ENCODE assay signal across 10 mouse cellular contexts in the genomic region with DNA sequence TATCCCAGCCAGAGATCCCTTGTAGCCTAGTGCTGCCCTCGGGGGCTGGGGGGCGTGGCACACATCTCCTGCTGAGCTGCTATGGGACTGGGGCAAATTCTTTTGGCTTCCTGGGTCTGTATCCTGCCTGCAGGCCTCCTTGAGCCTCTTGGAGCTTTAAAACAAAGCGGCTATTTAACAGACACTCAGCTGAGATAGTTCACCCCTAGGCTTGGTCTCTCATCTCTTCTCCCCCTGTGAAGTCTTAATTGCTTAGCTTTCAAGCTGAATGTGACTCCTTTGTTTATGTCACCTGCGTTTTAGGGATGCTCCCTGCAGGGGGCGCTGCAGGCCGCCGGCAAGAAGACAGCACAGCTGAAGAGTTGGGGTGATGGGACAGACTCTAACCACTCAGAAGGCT. TPM values are rescaled to one million over a fixed set of nuclear protein-coding genes. Genes with fewer than 3 reads are reported as not detected.
A peak's percentile ranks its signal among the peaks of the same experiment; 100 is the strongest.
DNase-seq lines count a peak whose midpoint lies in the region; ATAC-seq and TF ChIP-seq lines count a peak whose summit lies in the region.
"Had no signal": no experiment of that assay in that cellular context is flagged by ENCODE, and none has a peak within 500 bp of the region (broad histone marks: within the 10 kb centered on the region; RNA-seq: fewer than 3 reads in every experiment).

No protein-coding gene starts in this region.

- H3K36me3 ChIP-seq in liver, postnatal 0 days (replicated peaks; ENCODE audit: insufficient read depth, low read length), result no peaks in the 10 kb centered on the region
- H3K36me3 ChIP-seq in G1E (replicated peaks), result peaks cover 66% of the 10 kb centered on the region
- H3K36me3 ChIP-seq in embryonic facial prominence, embryonic 10.5 days (replicated peaks), result peaks cover 27% of the 10 kb centered on the region
- H3K36me3 ChIP-seq in midbrain, postnatal 0 days (ENCODE audit: insufficient read depth, low read length), result no peaks in the 10 kb centered on the region
- H3K36me3 ChIP-seq: liver, embryonic 13.5 days had no signal

- no peak for TF ChIP-seq EP300 in liver, postnatal 0 days (IDR thresholded peaks at IDR 0.05; ENCODE audit: low read depth)

- H3K27ac ChIP-seq in liver, postnatal 0 days (ENCODE audit: low read depth), result no peak overlapping the region
- H3K27ac ChIP-seq in embryonic facial prominence, embryonic 10.5 days (replicated peaks), result peak overlapping the region; percentile 42
- H3K27ac ChIP-seq in midbrain, postnatal 0 days (ENCODE audit: low read depth, low read length), result no peak overlapping the region
- H3K27ac ChIP-seq: liver, embryonic 13.5 days had no signal

- 34% methylated on average over 7 of the region's 7 CpGs for WGBS in liver, postnatal 0 days (ENCODE audit: insufficient replicate concordance)
- WGBS in embryonic facial prominence, embryonic 10.5 days, result 5% methylated on average over 7 of the region's 7 CpGs
- WGBS in midbrain, postnatal 0 days, result 6% methylated on average over 7 of the region's 7 CpGs

- H3K4me1 ChIP-seq in liver, postnatal 0 days (ENCODE audit: insufficient read depth), result no peaks in the 10 kb centered on the region
- H3K4me1 ChIP-seq in G1E (ENCODE audit: insufficient read depth, low read depth, low read length), result 0 out of 2 replicates have a peak, but pooled peaks cover 3% of the 10 kb centered on the region
- peaks cover 57% of the 10 kb centered on the region for H3K4me1 ChIP-seq in embryonic facial prominence, embryonic 10.5 days
- peaks cover 5% of the 10 kb centered on the region; the same call in 1 of the 2 replicates for H3K4me1 ChIP-seq in midbrain, postnatal 0 days (ENCODE audit: insufficient read depth, low read length)

- peak; percentile 71 for TF ChIP-seq CTCF in liver, postnatal 0 days (IDR thresholded peaks at IDR 0.05; ENCODE audit: low read depth)
- peak; percentile 57 for TF ChIP-seq CTCF in G1E (IDR thresholded peaks at IDR 0.05; ENCODE audit: low read depth, low read length)
- TF ChIP-seq CTCF in midbrain, postnatal 0 days (IDR thresholded peaks at IDR 0.05), result peak; percentile 69

- H3K9ac ChIP-seq in liver, postnatal 0 days (replicated peaks), result no peak overlapping the region
- H3K9ac ChIP-seq in midbrain, postnatal 0 days (replicated peaks; ENCODE audit: low read length, poor library complexity, severe bottlenecking), result 0 out of 2 replicates have a peak overlapping the region, but pooled peaks have one; percentile 24
- H3K9ac ChIP-seq: liver, embryonic 13.5 days had no signal

- H3K4me2 ChIP-seq in liver, postnatal 0 days (ENCODE audit: low read depth, low read length), result no peak overlapping the region
- H3K4me2 ChIP-seq in midbrain, postnatal 0 days (ENCODE audit: low read depth, low read length, poor library complexity, severe bottlenecking), result no peak overlapping the region
- H3K4me2 ChIP-seq: liver, embryonic 13.5 days had no signal

- H3K27me3 ChIP-seq in liver, postnatal 0 days (ENCODE audit: insufficient read depth, low read length), result no peaks in the 10 kb centered on the region
- no peaks in the 10 kb centered on the region for H3K27me3 ChIP-seq in G1E (ENCODE audit: insufficient read depth, low read length)
- no peaks in the 10 kb centered on the region for H3K27me3 ChIP-seq in embryonic facial prominence, embryonic 10.5 days (replicated peaks; ENCODE audit: low read depth, poor library complexity, severe bottlenecking)
- H3K27me3 ChIP-seq in midbrain, postnatal 0 days (ENCODE audit: insufficient read depth, low read length), result no peaks in the 10 kb centered on the region
- H3K27me3 ChIP-seq: liver, embryonic 13.5 days had no signal

- DNase-seq in liver, postnatal 0 days, result peak; percentile 48
- no peak for DNase-seq in liver
- no peak for DNase-seq in G1E (ENCODE audit: low spot score)
- DNase-seq in embryonic facial prominence, embryonic 10.5 days (ENCODE audit: low spot score), result peak; percentile 65
- no peak for DNase-seq in midbrain, postnatal 0 days (ENCODE audit: low spot score)
- no peak for DNase-seq in layer of hippocampus, adult 8-10 months (ENCODE audit: low spot score in 2 of 2)
- no peak for DNase-seq in kidney, adult 9 months
- no peak for DNase-seq in spleen, adult 18-20 months
- DNase-seq: cerebellum, adult 9-10 months; liver, embryonic 13.5 days had no signal

- no peak overlapping the region for H3K4me3 ChIP-seq in liver, postnatal 0 days (ENCODE audit: low read depth, low read length)
- no peak overlapping the region for H3K4me3 ChIP-seq in G1E (ENCODE audit: low read depth, low read length)
- no peak overlapping the region for H3K4me3 ChIP-seq in embryonic facial prominence, embryonic 10.5 days
- H3K4me3 ChIP-seq in midbrain, postnatal 0 days (ENCODE audit: low read depth, low read length), result no peak overlapping the region
- H3K4me3 ChIP-seq: liver, embryonic 13.5 days had no signal

- no peaks in the 10 kb centered on the region for H3K9me3 ChIP-seq in liver, postnatal 0 days (ENCODE audit: low read length)
- H3K9me3 ChIP-seq in G1E (replicated peaks), result no peaks in the 10 kb centered on the region
- no peaks in the 10 kb centered on the region for H3K9me3 ChIP-seq in embryonic facial prominence, embryonic 10.5 days
- no peaks in the 10 kb centered on the region for H3K9me3 ChIP-seq in midbrain, postnatal 0 days (ENCODE audit: low read length)
- H3K9me3 ChIP-seq: liver, embryonic 13.5 days had no signal

- no peak for ATAC-seq in liver, postnatal 0 days
- no peak for ATAC-seq in G1E (ENCODE audit: extremely low read depth, insufficient number of reproducible peaks, low FRiP score, poor library complexity, severe bottlenecking)
- ATAC-seq in midbrain, postnatal 0 days (ENCODE audit: low FRiP score), result no peak

RNA-seq across cellular contexts. Expression of gene Sufu, which starts 38.8 kb away (rescaled TPM):
- polyA plus RNA-seq in liver, postnatal 0 days (2015; fragmentation: Nextera tagmentation; extraction: Ambion mirVana), result 3.7 and 3.8 TPM in 2 replicates
- total RNA-seq in G1E (2014; fragmentation: Nextera tagmentation), result 25.7 and 30.1 TPM in 2 replicates
- 5.0 and 5.1 TPM in 2 replicates for total RNA-seq in G1E (2017)
- polyA plus RNA-seq in G1E (2012), result 31.8 and 38.3 TPM in 2 replicates
- 50.5 and 53.4 TPM in 2 replicates for polyA plus RNA-seq in embryonic facial prominence, embryonic 10.5 days (2016; fragmentation: Nextera tagmentation; extraction: Ambion mirVana)
- total RNA-seq in midbrain, postnatal 0 days (2014; rRNA removed), result 11.5 and 14.4 TPM in 2 replicates
- 13.2 and 14.5 TPM in 2 replicates for polyA plus RNA-seq in midbrain, postnatal 0 days (2015; fragmentation: Nextera tagmentation; extraction: Ambion mirVana)
- total RNA-seq in layer of hippocampus, adult 8-10 months (2022), result 10 to 100 TPM; 17.4 to 22.3 (median 19.4) TPM

RNA-seq across cellular contexts. Expression of gene Actr1a, which starts 39.9 kb away (rescaled TPM):
- polyA plus RNA-seq in liver, postnatal 0 days (2015; fragmentation: Nextera tagmentation; extraction: Ambion mirVana), result 31.8 and 35.4 TPM in 2 replicates
- total RNA-seq in G1E (2014; fragmentation: Nextera tagmentation) (75.4 and 92.4 TPM in 2 replicates), G1E (2017) (84.5 and 85.6 TPM in 2 replicates)
- 19.1 and 24.3 TPM in 2 replicates for polyA plus RNA-seq in G1E (2012)
- polyA plus RNA-seq in embryonic facial prominence, embryonic 10.5 days (2016; fragmentation: Nextera tagmentation; extraction: Ambion mirVana), result 164 and 170 TPM in 2 replicates
- 356 and 359 TPM in 2 replicates for total RNA-seq in midbrain, postnatal 0 days (2014; rRNA removed)
- polyA plus RNA-seq in midbrain, postnatal 0 days (2015; fragmentation: Nextera tagmentation; extraction: Ambion mirVana), result 327 and 343 TPM in 2 replicates
- 100 to 1,000 TPM; 175 to 202 (median 183) TPM for total RNA-seq in layer of hippocampus, adult 8-10 months (2022)

Comparison
In these comparisons a context has a peak if more than half of its experiments do, and no peak if none do; other contexts are left out.
1. DNase-seq: peak in liver, postnatal 0 days (single experiment) and embryonic facial prominence, embryonic 10.5 days (single experiment); none in liver (single experiment), G1E (single experiment), midbrain, postnatal 0 days (single experiment), layer of hippocampus, adult 8-10 months (0 of 2), kidney, adult 9 months (single experiment) and spleen, adult 18-20 months (0 of 2).
2. Peak in every context shown above with its lines, with median percentiles within 50 percentile points of each other: CTCF ChIP-seq.